Mouse (Mus musculus) heart, adult 2 months (tissue): ENCODE measurements at regions not wholly inside any gene's neighbourhood (a gene's known extent, or its start where the extent isn't known, plus 50 kb on each side); places are given as distances from the start of the nearest gene placed in this dataset.

Source experiments
- CTCF ChIP-seq: fragments of 200-600 bp; IDR thresholded peaks from 2 replicates; pipeline ENCODE4 v1.8.1; 2022; ENCODE audit warnings: antibody characterized with exemption, mild to moderate bottlenecking, moderate library complexity
- POLR2A ChIP-seq: fragments of 200-500 bp; IDR thresholded peaks from 2 replicates; pipeline ENCODE4 v1.6.1; 2011; ENCODE audit warnings: mild to moderate bottlenecking, low read depth, low read length, control low read depth; ENCODE audit not compliant: insufficient read depth

DNA sequence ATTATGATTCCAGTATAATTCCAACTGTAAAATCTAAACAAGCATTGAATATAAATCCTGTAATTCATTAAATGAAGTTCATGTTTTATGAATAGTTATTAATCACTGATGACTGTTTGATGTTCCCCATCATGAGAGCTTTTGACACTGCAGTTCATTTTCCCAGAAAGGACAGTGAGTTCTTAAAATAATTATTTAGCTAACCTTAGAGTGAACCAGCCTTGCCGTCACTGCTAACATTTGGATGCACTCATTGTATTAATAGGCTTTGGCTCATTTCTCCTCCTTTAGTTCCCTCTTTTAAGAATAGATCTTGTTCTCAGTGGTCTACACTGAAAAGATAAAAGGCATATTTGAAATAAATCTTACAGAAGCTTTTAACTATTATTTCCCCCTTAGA, 64.8 kb upstream of the Tmx4 start:
- TF ChIP-seq POLR2A (no peak), CTCF (no peak)
